Mouse (Mus musculus): ENCODE results near the gene Pimreg.

Pimreg gene

GRCm38 (mm10) chr11:72041768-72042607, at the start of gene Pimreg:
TSS of gene Pimreg (plus strand) at chr11:72042032.
- peak; percentile 64 for DNase-seq (ENCODE audit: low spot score)

DNA sequence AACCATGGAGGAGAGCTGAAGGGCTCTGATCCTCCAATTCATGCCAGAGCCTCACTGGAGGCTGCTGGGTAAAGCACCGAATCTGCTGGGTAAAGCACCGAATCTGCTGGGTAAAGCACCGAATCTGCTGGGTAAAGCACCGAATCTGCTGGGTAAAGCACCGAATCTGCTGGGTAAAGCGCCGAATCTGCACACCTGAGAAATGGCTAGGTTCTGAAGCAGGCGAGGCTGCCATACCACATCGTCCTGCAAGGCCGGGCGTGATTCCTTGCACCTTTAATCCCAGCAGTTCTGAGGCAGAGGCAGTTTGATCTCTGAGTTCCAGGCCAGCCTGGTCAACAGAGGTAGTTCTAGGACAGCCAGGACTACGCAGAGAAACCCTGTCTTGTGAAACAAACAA, 49.4 kb upstream of the Pimreg start:
- DNase-seq (ENCODE audit: low spot score): no peak

GRCm38 (mm10) chr11:71995968-71996511, 45.8 kb upstream of the Pimreg start:
- DNase-seq (ENCODE audit: low spot score): peak; percentile 21

DNA sequence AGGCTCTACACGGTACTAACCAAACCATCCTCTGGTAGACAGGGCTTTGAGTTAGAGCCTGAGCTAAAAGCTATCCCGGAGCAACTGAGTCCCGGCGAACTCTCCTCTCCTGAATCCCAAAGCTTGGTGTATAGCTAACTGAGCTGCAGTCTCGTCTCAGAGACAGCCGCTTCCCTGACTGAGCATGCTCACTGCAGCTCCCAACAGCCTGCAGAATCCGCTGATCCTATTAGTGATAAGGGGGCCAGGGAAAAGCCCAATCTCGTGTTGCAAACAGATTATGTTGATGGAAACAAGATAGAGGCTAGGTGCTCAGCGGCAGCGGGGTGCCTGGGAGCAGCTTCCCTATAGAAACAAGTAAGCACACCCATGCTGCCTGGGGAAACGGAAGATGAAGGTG, 45.0 kb upstream of the Pimreg start:
- no peak for DNase-seq (ENCODE audit: low spot score)

- DNase-seq (ENCODE audit: low spot score): no peak
Measured at GRCm38 (mm10) chr11:72000194-72000593, 41.6 kb upstream of the Pimreg start.

DNA sequence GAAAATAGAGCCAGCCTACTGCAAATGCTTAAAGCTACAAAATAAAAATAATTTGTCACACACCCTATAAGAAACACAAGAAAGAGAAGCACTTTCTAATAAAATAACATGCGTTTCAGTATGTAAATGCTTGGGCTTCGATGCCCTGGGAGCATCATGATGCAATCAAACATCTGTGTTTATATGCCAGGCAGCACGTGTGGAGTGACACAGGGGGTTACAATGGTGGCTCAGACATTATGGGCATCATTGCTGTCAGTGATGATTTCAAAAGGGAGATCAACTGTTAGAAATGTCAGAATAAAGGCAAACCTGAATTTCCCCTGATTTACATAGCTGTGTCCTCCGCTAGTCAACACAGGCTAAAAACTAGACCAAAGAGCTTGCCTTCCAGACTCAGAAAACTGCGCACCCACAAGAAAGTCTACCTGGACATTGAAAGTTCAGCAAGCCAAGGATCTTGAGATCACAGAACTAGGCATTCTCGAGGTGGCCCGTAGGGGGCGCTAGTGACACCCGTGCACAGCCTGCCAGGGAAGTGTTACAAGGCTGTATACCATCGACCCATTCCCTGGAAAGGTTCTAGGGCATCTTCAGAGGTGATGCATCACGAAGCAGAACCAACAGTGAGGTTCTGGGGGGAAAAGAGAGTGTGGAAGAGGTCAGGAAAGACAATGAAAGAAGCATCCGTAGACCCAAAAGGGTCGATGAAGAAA, 39.5 kb upstream of the Pimreg start:
- DNase-seq (ENCODE audit: low spot score): no peak

DNA sequence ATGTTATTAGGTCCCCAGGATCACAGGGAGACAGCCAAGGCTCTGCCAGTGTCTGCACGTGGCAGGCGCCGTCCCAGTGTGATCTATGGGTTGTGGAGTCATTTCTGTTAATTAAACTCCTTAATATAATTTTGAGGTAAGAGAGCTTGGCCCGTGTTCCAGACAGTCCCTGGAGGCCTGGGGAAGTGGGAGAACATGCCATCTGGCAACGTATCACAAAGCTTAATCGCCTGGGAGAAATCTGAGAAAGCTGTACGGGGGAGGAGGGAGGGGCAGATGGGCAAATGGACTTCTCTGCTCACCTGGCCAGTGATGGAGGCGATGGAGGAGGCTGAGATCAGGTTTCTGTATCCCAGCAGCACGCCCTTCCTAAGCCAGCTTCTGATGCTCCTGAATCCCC, 38.7 kb upstream of the Pimreg start:
- DNase-seq (ENCODE audit: low spot score): no peak

DNA sequence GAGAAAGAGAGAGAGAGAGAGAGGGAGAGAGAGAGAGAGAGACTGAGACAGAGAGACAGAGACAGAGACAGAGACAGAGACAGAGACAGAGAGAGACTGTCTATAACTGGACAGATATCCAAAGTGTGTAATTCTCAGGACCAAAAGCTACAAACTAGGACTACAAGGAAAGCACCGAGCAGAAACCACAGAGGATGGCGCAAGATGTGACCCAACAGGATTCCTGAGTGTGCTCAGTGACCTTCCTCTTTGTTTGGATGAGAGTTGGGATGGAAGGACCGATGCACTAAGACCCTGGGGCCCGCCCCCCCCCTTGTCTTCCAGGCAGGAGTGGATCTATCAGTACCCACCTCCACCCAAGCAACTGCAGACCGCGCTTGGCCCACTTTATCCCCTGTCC, 36.3 kb upstream of the Pimreg start:
- no peak for DNase-seq (ENCODE audit: low spot score)

DNA sequence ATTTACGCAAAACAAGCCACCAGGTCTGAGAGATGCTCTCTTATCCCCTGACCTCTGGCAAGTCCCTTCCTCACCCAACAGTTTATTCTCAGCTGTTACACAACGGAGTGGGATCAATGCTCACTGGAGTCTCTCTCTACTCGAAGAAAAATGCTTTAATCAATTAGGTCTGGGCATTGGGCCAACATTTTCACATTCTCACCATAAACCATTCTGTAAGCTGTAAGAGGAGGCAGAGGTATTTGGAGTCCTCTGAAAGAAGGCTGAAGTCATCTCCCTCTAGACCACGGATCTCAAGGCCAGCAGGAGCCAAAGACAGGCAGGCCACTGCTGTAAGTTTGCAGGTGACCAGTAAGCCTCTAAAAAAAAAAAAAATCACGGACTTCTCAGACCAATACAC, 31.5 kb upstream of the Pimreg start:
- no peak for DNase-seq (ENCODE audit: low spot score)

DNA sequence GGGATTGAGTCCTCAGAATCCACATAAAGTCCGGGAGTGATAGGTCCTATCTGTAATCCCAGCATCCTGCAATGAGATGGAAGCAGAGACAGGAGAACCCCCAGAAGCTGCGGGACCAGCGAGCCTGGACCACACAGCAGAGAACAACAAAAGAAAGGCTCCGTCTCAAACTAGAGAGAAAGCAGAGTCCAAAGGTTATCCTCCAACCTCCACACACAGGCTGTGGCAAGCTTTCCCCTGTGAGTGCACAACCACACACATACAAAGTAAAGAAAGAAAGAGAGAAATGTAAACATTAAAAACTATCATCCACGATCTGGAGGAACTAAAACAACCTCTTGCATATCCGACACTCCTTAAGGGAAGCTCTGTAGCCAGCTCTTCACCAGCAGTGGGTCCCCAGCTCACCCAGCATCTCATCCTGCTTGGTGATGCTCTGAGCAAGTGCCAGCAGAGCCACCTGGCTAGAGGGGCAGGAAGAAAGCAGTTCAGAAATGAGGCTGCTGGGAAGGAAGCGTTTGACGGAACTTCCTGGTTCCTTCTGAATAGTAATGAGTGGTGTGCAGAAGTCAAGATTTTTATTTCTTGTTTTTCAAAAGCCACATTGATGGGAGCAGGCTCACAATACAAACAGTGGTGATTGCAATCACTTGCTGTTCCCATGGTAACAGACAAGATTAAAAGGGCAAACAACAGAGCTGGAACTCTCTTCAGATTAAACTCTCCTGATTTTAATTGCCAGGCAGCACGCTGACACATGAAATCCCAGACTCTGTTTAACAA, 30.7 kb upstream of the Pimreg start:
- no peak for DNase-seq (ENCODE audit: low spot score)

DNA sequence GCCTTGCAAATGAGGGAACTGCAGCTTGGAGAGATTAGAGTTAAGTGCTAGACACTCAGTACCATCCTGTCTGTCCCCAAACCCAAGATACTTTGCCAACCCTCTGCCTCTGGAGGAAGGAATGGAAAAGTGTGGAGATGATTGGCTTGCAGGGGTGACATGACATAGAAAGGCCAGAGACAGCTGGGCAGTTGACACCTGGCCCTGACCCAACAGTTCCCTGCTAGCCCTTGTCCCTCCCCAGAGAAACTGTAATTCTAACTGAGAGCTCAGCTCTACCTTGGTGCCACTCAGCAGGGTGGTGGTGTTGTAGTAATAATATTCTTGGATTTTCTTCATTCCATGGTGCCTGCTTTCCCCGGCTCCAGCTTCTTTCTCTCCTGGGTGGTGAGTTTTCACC, 29.9 kb upstream of the Pimreg start:
- DNase-seq (ENCODE audit: low spot score): no peak

- no peak for DNase-seq (ENCODE audit: low spot score)
Measured at GRCm38 (mm10) chr11:72014674-72015073, 27.2 kb upstream of the Pimreg start.

GRCm38 (mm10) chr11:72016518-72017252, 25.1 kb upstream of the Pimreg start:
- no peak for DNase-seq (ENCODE audit: low spot score)

GRCm38 (mm10) chr11:72017253-72017601, 24.6 kb upstream of the Pimreg start:
- DNase-seq (ENCODE audit: low spot score): no peak

DNA sequence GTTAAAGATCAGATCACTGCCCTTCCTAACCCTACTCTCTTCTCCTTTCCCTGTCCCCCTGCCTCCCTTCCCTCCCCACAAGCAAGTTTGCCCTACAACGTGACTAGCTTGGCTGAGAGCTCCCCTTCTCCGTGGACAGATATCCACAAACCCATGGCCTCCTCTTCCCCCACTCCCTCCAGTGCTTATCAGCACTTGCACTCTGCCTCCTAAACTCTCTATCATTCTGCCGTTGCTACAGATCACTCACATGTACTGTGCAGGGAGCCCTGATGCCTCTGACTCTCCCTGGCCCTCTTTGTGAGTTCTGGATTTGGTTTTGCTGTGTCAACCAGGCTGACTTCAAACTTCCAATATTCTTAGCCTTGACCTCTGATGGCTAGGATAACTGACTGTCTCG, 20.8 kb upstream of the Pimreg start:
- DNase-seq (ENCODE audit: low spot score): no peak

DNA sequence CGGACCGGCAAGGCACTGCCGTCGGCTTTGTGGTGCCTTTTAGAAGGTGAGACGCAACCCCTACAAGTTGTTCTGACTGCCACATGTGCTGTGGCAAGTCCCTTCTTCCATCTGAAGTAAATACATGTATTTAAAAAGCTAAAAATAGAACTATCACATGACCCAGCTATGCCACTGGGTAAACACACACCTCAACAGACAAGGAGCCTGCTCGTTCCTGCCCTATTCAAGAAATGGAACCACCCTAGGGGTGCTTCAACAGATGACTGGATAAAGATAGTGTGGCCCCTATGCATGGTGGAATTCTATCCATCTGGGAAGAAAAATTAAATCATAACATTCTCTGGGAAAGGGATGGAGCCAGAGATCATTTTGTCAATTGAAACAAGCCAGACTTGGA, 19.0 kb upstream of the Pimreg start:
- no peak for DNase-seq (ENCODE audit: low spot score)

GRCm38 (mm10) chr11:72023581-72023980, 18.3 kb upstream of the Pimreg start:
- peak; percentile 7 for DNase-seq (ENCODE audit: low spot score)

DNA sequence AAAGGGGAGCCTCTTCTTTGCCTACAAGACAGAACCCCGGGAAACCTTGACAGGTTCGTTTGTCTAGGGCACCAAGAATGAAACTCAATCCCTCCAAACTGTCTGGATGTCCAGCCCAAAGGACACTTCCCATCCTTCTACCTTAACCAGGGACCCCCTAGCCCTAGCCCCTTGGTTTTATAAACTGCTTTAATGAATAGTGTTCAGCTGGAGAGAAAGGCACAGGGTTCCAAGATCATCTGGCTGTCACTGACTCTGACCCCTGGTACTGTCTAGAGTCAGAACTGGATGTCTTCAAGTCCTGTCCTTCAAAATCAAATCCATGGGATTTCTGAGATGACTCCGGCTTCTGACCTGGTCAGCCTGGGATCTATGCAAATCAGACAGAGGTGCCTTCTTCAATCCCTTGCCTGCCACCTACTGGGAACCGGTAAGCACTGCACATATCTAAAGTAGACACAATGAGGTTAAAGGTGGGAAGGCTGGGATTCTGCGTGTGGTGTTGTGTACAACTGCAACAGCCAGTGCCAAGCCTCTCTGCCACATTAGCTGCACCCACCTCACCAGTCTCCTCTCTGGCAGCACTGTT, 17.5 kb upstream of the Pimreg start:
- peak; percentile 76 for DNase-seq (ENCODE audit: low spot score)

DNA sequence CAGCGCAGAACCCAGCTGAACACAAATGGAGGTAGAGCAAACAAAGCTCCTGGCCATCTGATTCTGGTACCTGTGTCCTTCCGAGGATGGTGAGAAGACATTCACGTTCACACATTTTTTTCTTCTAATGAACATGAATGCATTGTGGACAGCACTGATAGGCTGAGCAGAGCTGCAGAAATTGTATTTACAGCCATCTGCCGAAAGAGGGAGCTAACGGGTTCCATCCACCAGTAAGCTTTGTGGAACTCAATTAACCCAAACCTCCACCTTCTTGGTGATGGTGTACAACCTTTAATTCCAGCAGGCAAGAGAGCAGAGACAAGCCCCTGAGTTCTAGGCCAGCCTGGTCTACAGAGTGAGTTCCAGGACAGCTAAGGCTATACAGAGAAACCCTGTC, 16.0 kb upstream of the Pimreg start:
- DNase-seq (ENCODE audit: low spot score): peak; percentile 28

- DNase-seq (ENCODE audit: low spot score): no peak
Measured at GRCm38 (mm10) chr11:72026516-72026915, 15.3 kb upstream of the Pimreg start.

- no peak for DNase-seq (ENCODE audit: low spot score)
Measured at GRCm38 (mm10) chr11:72027836-72028235, 14.0 kb upstream of the Pimreg start.

Measured in adipocyte (in vitro differentiated cells).